Mouse (Mus musculus) stomach, postnatal 0 days (tissue): Measurements from ENCODE around the gene Lmbrd1. TPM values are rescaled to one million over a fixed set of nuclear protein-coding genes. Genes with fewer than 3 reads are reported as not detected.

ENCODE experiments used
- ATAC-seq: fragments of 200-750 bp; cut with Nextera tagmentation; 2 replicates; pipeline ENCODE4 v1.8.0; 2017; ENCODE audit not compliant: low FRiP score, low TSS enrichment
- DNase-seq: peaks from one replicate; pipeline ENCODE4 v3.0.0-alpha.2; 2016; ENCODE audit warnings: low spot score
- H3K27ac ChIP-seq: fragments of 300-500 bp; sonication (generic); replicated peaks from 2 replicates; pipeline ENCODE4 v1.5.1; 2014; ENCODE audit warnings: mild to moderate bottlenecking, control low read depth
- H3K27me3 ChIP-seq: fragments of 300-500 bp; sonication (generic); 2 replicates; pipeline ENCODE4 v1.6.1; 2014; ENCODE audit warnings: low read length; ENCODE audit not compliant: control insufficient read depth, insufficient read depth
- H3K36me3 ChIP-seq: fragments of 300-500 bp; sonication (generic); 2 replicates; pipeline ENCODE4 v1.6.1; 2014; ENCODE audit warnings: low read length, mixed read lengths; ENCODE audit not compliant: control insufficient read depth, insufficient read depth
- H3K4me1 ChIP-seq: fragments of 300-500 bp; sonication (generic); replicated peaks from 2 replicates; pipeline ENCODE4 v1.6.1; 2014; ENCODE audit warnings: antibody characterized with exemption; ENCODE audit not compliant: control insufficient read depth, insufficient read depth
- H3K4me2 ChIP-seq: fragments of 300-500 bp; sonication (generic); replicated peaks from 2 replicates; pipeline ENCODE4 v1.6.1; 2014; ENCODE audit warnings: low read depth, mild to moderate bottlenecking, control low read depth, moderate library complexity
- H3K4me3 ChIP-seq: fragments of 300-500 bp; sonication (generic); 2 replicates; pipeline ENCODE4 v1.5.1; 2014; ENCODE audit warnings: low read depth, low read length, control low read depth
- H3K9ac ChIP-seq: fragments of 300-500 bp; sonication (generic); 2 replicates; pipeline ENCODE4 v1.6.1; 2014; ENCODE audit warnings: mild to moderate bottlenecking, low read length, control low read depth, mixed read lengths
- H3K9me3 ChIP-seq: fragments of 300-500 bp; sonication (generic); 2 replicates; pipeline ENCODE4 v1.6.1; 2016; ENCODE audit warnings: low read length; ENCODE audit not compliant: control insufficient read depth
- CTCF ChIP-seq: IDR thresholded peaks from 2 replicates; pipeline ENCODE4 v1.5.1; 2016; ENCODE audit warnings: antibody characterized with exemption, low read depth, mild to moderate bottlenecking, moderate library complexity
- EP300 ChIP-seq: optimal IDR thresholded peaks from 2 replicates; pipeline ENCODE3; 2016; ENCODE audit warnings: antibody characterized with exemption
- WGBS: fragments of 180-500 bp; shearing (Covaris S2); extraction: QIAGEN DNeasy Blood & Tissue Kit; methylation state at CpG from one replicate; pipeline ENCODE4 v1.1.7; 2014; 5-methylcytosine and 5-hydroxymethylcytosine counted together
- polyA plus RNA-seq: library from polyadenylated mRNA; unstranded; fragments of >200 nt; fragmentation: Nextera tagmentation; extraction: Ambion mirVana; gene quantifications from 2 replicates; pipeline ENCODE4 v1.2.1, GENCODE M21; 2015

Gene Lmbrd1
- polyA plus RNA-seq, 1 experiment from 2014 or later, result 35.2 TPM

GRCm38 (mm10) chr1:24700241-24700640 lies 21.8 kb downstream of the Lmbrd1 start:
- 76% methylated on average over 5 of the region's 5 CpGs for WGBS
- H3K4me2 ChIP-seq, result no peak overlapping the region
- H3K9me3 ChIP-seq, result no peaks in the 10 kb centered on the region
- H3K4me3 ChIP-seq, result no peak overlapping the region
- no peak overlapping the region for H3K27ac ChIP-seq
- no peak for DNase-seq
- no peaks in the 10 kb centered on the region for H3K27me3 ChIP-seq
- no peak for ATAC-seq
- no peak for TF ChIP-seq EP300
- TF ChIP-seq CTCF, result no peak
- H3K9ac ChIP-seq, result no peak overlapping the region
- no peaks in the 10 kb centered on the region for H3K4me1 ChIP-seq
- no peaks in the 10 kb centered on the region for H3K36me3 ChIP-seq

- no peak for DNase-seq
- WGBS, result 53% methylated on average over 6 of the region's 6 CpGs
- no peaks in the 10 kb centered on the region for H3K4me1 ChIP-seq
- ATAC-seq, result no peak
- no peak overlapping the region for H3K9ac ChIP-seq
- H3K4me2 ChIP-seq, result no peak overlapping the region
- TF ChIP-seq CTCF (no peak), EP300 (no peak)
- no peak overlapping the region for H3K4me3 ChIP-seq
- H3K27ac ChIP-seq, result no peak overlapping the region
- H3K36me3 ChIP-seq, result no peaks in the 10 kb centered on the region; the same call in 1 of the 2 replicates
- no peaks in the 10 kb centered on the region for H3K9me3 ChIP-seq
- no peaks in the 10 kb centered on the region for H3K27me3 ChIP-seq
Measured at GRCm38 (mm10) chr1:24703821-24704220, 25.4 kb downstream of the Lmbrd1 start.

GRCm38 (mm10) chr1:24716301-24716700 lies 37.9 kb downstream of the Lmbrd1 start:
- Histone ChIP-seq H3K27me3 (no peaks in the 10 kb centered on the region), H3K9me3 (0 out of 2 replicates have a peak, but pooled peaks cover 2% of the 10 kb centered on the region), H3K9ac (no peak overlapping the region), H3K4me1 (no peaks in the 10 kb centered on the region), H3K4me2 (no peak overlapping the region), H3K36me3 (peaks cover 8% of the 10 kb centered on the region; the same call in 1 of the 2 replicates), H3K27ac (no peak overlapping the region), H3K4me3 (no peak overlapping the region)
- no peak for TF ChIP-seq EP300
- no peak for TF ChIP-seq CTCF
- ATAC-seq, result no peak
- WGBS, result 88% methylated on average over 4 of the region's 4 CpGs
- no peak for DNase-seq

- no peak overlapping the region for H3K4me2 ChIP-seq
- H3K4me3 ChIP-seq, result no peak overlapping the region
- no peak overlapping the region for H3K27ac ChIP-seq
- DNase-seq, result no peak
- ATAC-seq, result no peak
- TF ChIP-seq EP300 (no peak), CTCF (peak; percentile 64)
- H3K4me1 ChIP-seq, result no peaks in the 10 kb centered on the region
- H3K9me3 ChIP-seq, result 0 out of 2 replicates have a peak, but pooled peaks cover 2% of the 10 kb centered on the region
- H3K27me3 ChIP-seq, result no peaks in the 10 kb centered on the region
- H3K9ac ChIP-seq, result no peak overlapping the region
- H3K36me3 ChIP-seq, result peaks cover 8% of the 10 kb centered on the region; the same call in 1 of the 2 replicates
- WGBS, result 44% methylated on average over 3 of the region's 3 CpGs
Measured at GRCm38 (mm10) chr1:24719621-24720020, 41.2 kb downstream of the Lmbrd1 start.

GRCm38 (mm10) chr1:24720209-24720608 lies 41.8 kb downstream of the Lmbrd1 start:
- ATAC-seq (no peak), DNase-seq (no peak)
- H3K9ac ChIP-seq, result no peak overlapping the region
- no peak overlapping the region for H3K4me2 ChIP-seq
- no peak overlapping the region for H3K27ac ChIP-seq
- WGBS, result 55% methylated on average over 1 of the region's 1 CpGs
- peaks cover 6% of the 10 kb centered on the region; the same call in 1 of the 2 replicates for H3K36me3 ChIP-seq
- TF ChIP-seq EP300 (no peak), CTCF (no peak)
- H3K4me1 ChIP-seq, result no peaks in the 10 kb centered on the region
- no peak overlapping the region for H3K4me3 ChIP-seq
- no peaks in the 10 kb centered on the region for H3K27me3 ChIP-seq
- H3K9me3 ChIP-seq, result 0 out of 2 replicates have a peak, but pooled peaks cover 2% of the 10 kb centered on the region

- DNase-seq (no peak), ATAC-seq (no peak)
- H3K9me3 ChIP-seq, result no peaks in the 10 kb centered on the region
- H3K4me2 ChIP-seq, result no peak overlapping the region
- peaks cover 5% of the 10 kb centered on the region; the same call in 1 of the 2 replicates for H3K36me3 ChIP-seq
- 87% methylated on average over 11 of the region's 11 CpGs for whole genome bisulfite sequencing
- no peak overlapping the region for H3K27ac ChIP-seq
- H3K4me3 ChIP-seq, result no peak overlapping the region
- TF ChIP-seq EP300 (no peak), CTCF (no peak)
- H3K9ac ChIP-seq, result no peak overlapping the region
- H3K4me1 ChIP-seq, result no peaks in the 10 kb centered on the region
- no peaks in the 10 kb centered on the region for H3K27me3 ChIP-seq
Measured at GRCm38 (mm10) chr1:24729784-24730183, 51.4 kb downstream of the Lmbrd1 start.
